13 mouse cellular contexts compared by ENCODE assay signal in genomic region chr2:146764313-146765255, GRCm38 (mm10).
DNase-seq lines count a peak whose midpoint lies in the region; ATAC-seq and TF ChIP-seq lines count a peak whose summit lies in the region.
"Had no signal": no experiment of that assay in that cellular context is flagged by ENCODE, and none has a peak within 500 bp of the region (broad histone marks: within the 10 kb centered on the region; RNA-seq: fewer than 3 reads in every experiment).

No protein-coding gene starts in this region.

- no peak overlapping the region; the same call in 1 of the 2 replicates for H3K27ac ChIP-seq in forebrain, embryonic 13.5 days
- H3K27ac ChIP-seq in lung, embryonic 14.5 days (ENCODE audit: low read depth) = no peak overlapping the region
- H3K27ac ChIP-seq: embryonic facial prominence, embryonic 10.5 days; limb, embryonic 13.5 days had no signal

- H3K4me3 ChIP-seq in forebrain, embryonic 13.5 days = no peak overlapping the region
- H3K4me3 ChIP-seq in lung, embryonic 14.5 days (ENCODE audit: low read depth, low read length) = no peak overlapping the region
- H3K4me3 ChIP-seq: embryonic facial prominence, embryonic 10.5 days; limb, embryonic 13.5 days had no signal

- no peak for TF ChIP-seq CTCF in lung, embryonic 14.5 days (IDR thresholded peaks at IDR 0.05; ENCODE audit: low read depth)

- no peaks in the 10 kb centered on the region for H3K9me3 ChIP-seq in forebrain, embryonic 13.5 days (replicated peaks)
- no peaks in the 10 kb centered on the region for H3K9me3 ChIP-seq in lung, embryonic 14.5 days (ENCODE audit: low read depth, low read length)
- H3K9me3 ChIP-seq: embryonic facial prominence, embryonic 10.5 days; limb, embryonic 13.5 days had no signal

- peaks cover 27% of the 10 kb centered on the region for H3K4me1 ChIP-seq in forebrain, embryonic 13.5 days
- no peaks in the 10 kb centered on the region for H3K4me1 ChIP-seq in lung, embryonic 14.5 days (ENCODE audit: insufficient read depth)
- H3K4me1 ChIP-seq: limb, embryonic 13.5 days had no signal

- WGBS in forebrain, embryonic 13.5 days = 47% methylated on average over 12 of the region's 12 CpGs
- WGBS in lung, embryonic 14.5 days = 56% methylated on average over 12 of the region's 12 CpGs

- no peaks in the 10 kb centered on the region for H3K36me3 ChIP-seq in forebrain, embryonic 13.5 days (ENCODE audit: poor library complexity, severe bottlenecking)
- no peaks in the 10 kb centered on the region for H3K36me3 ChIP-seq in lung, embryonic 14.5 days (ENCODE audit: insufficient read depth)
- H3K36me3 ChIP-seq: embryonic facial prominence, embryonic 10.5 days; limb, embryonic 13.5 days had no signal

- H3K27me3 ChIP-seq in forebrain, embryonic 13.5 days = peaks cover 39% of the 10 kb centered on the region
- H3K27me3 ChIP-seq in lung, embryonic 14.5 days (ENCODE audit: insufficient read depth, low read length) = no peaks in the 10 kb centered on the region
- H3K27me3 ChIP-seq: limb, embryonic 13.5 days had no signal

- intact Hi-C loops in left cerebral cortex, postnatal 4 days (cut with DNase I) = no loop called here

- H3K9ac ChIP-seq in forebrain, embryonic 13.5 days = no peak overlapping the region
- H3K9ac ChIP-seq in lung, embryonic 14.5 days = no peak overlapping the region
- H3K9ac ChIP-seq: limb, embryonic 13.5 days had no signal

- DNase-seq in adrenal gland, adult 2 months = peak; percentile 36
- no peak for DNase-seq in adrenal gland, adult 18-20 months (ENCODE audit: low spot score in 2 of 2)
- peak; percentile 8 for DNase-seq in left cerebral cortex, postnatal 4 days
- DNase-seq in left cerebral cortex, adult 18-20 months (ENCODE audit: low spot score in 2 of 2) = no peak
- DNase-seq in lung, embryonic 14.5 days = peak; percentile 39
- no peak for DNase-seq in gastrocnemius, adult 18-20 months (ENCODE audit: low spot score)
- no peak for DNase-seq in spleen, postnatal 36 days (ENCODE audit: low spot score in 2 of 2)
- DNase-seq: cerebellum, adult 11 months; heart, adult 18-20 months; heart, postnatal 36 days had no signal

- peak; percentile 76 for ATAC-seq in forebrain, embryonic 13.5 days
- no peak for ATAC-seq in lung, embryonic 14.5 days (ENCODE audit: insufficient read depth)

- H3K4me2 ChIP-seq in forebrain, embryonic 13.5 days = 0 out of 2 replicates have a peak overlapping the region, but pooled peaks have one; percentile 3
- H3K4me2 ChIP-seq in lung, embryonic 14.5 days = no peak overlapping the region
- H3K4me2 ChIP-seq: limb, embryonic 13.5 days had no signal

Comparison
In these comparisons a context has a peak if more than half of its experiments do, and no peak if none do; other contexts are left out.
1. DNase-seq: peak in adrenal gland, adult 2 months (single experiment), left cerebral cortex, postnatal 4 days (single experiment) and lung, embryonic 14.5 days (single experiment); none in adrenal gland, adult 18-20 months (0 of 2), left cerebral cortex, adult 18-20 months (0 of 2), gastrocnemius, adult 18-20 months (single experiment) and spleen, postnatal 36 days (0 of 2).